8 mouse cellular contexts compared by ENCODE assay signal in the genomic region with DNA sequence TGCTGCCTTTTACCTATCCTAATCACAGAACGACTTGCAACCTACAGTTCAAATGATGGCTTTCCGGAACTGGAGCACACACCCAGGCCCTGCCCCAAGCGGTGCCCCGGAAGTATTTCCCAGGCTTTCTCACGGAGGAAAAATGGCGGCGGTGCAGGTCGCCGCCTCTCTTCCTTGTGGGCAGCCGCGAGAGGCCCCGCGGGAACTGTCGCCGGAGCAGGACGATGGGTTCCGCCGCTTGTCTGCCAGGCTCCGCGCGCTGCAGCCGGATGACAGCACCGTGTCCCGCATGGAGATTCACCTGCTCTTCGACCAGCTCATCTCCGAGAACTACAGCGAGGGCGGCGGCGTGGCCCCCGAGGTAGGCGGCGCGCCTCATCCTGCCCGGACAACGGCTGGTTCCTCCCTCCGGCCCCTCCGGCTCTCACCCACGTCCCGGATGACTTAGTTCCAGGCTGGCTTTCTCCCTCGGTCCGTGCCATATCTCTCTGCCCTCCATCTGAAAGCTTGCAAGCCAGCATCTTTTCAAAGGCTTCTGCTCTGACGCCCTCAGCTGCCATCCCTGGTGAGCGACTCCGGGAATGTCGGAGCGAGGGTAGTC. TPM values are rescaled to one million over a fixed set of nuclear protein-coding genes. Genes with fewer than 3 reads are reported as not detected.
DNase-seq lines count a peak whose midpoint lies in the region; ATAC-seq and TF ChIP-seq lines count a peak whose summit lies in the region.

A gene (plus strand): TSS at position 116 of the 601 bp plus-strand sequence.

- ATAC-seq in activated CD4-positive, CD25-positive, alpha-beta regulatory T cell, adult 4 months, result peak; percentile 90
- peak; percentile 98 for ATAC-seq in megakaryocyte progenitor cell, adult 5-6 weeks (replicated peaks; ENCODE audit: poor library complexity)

- peak; percentile 90 for DNase-seq in gastrocnemius, postnatal 10 days
- peak; percentile 94 for DNase-seq in induced T-regulatory cell, adult 2 months (ENCODE audit: low read depth)
- DNase-seq in left cerebral cortex, adult 9 months (ENCODE audit: low spot score in 2 of 2), result peak; percentile 77 to 91
- peak; percentile 93 for DNase-seq in right cerebral cortex, postnatal 14 days
- DNase-seq in urinary bladder, postnatal 36 days (ENCODE audit: low spot score in 2 of 2), result peak; percentile 83 to 88

- H3K4me3 ChIP-seq in cortical plate, adult 2 months (ENCODE audit: insufficient read depth, low read length), result peak within 1 kb of the TSS; percentile 82

- peak within 1 kb of the TSS; percentile 85 for H3K27ac ChIP-seq in cortical plate, adult 2 months (ENCODE audit: insufficient read depth, low read length)

- no peak for TF ChIP-seq CTCF in cortical plate, adult 2 months (IDR thresholded peaks at IDR 0.05; ENCODE audit: extremely low read depth, insufficient read depth, low read length)

- TF ChIP-seq POLR2A in cortical plate, adult 2 months (IDR thresholded peaks at IDR 0.05; ENCODE audit: extremely low read depth, insufficient read depth, low read length), result peak; percentile 61; the same call in 1 of the 2 replicates

- no peaks in the 10 kb centered on the region for H3K4me1 ChIP-seq in cortical plate, adult 2 months (ENCODE audit: control insufficient read depth, insufficient read depth, low read length)

RNA-seq across cellular contexts. Expression of the gene that starts here (rescaled TPM):
- polyA plus RNA-seq in activated CD4-positive, CD25-positive, alpha-beta regulatory T cell, adult 4 months (2017; shearing (Covaris generic)), result 10 to 100 TPM; 27.8 to 28.1 TPM
- 16.6 and 16.9 TPM in 2 replicates for polyA plus RNA-seq in cortical plate, adult 2 months (2012; rRNA removed)
- total RNA-seq in gastrocnemius, postnatal 10 days (2021), result 1 to 10 TPM; 8.1 to 10.0 TPM
- 15.6 and 17.5 TPM in 2 replicates for total RNA-seq in megakaryocyte progenitor cell, adult 5-6 weeks (2015)
- 13.7 and 16.2 TPM in 2 replicates for total RNA-seq in megakaryocyte progenitor cell, adult 5-6 weeks (2017)

Comparison
In these comparisons a context has a peak if more than half of its experiments do, and no peak if none do; other contexts are left out.
1. Peak in every context shown above with its lines: DNase-seq, ATAC-seq, H3K4me3 ChIP-seq and H3K27ac ChIP-seq.